In genomic region chr5:65919326-65919725, GRCm38 (mm10) we compare ENCODE assay signal across 11 mouse cellular contexts. TPM values are rescaled to one million over a fixed set of nuclear protein-coding genes. Genes with fewer than 3 reads are reported as not detected.
A peak's percentile ranks its signal among the peaks of the same experiment; 100 is the strongest.
DNase-seq lines count a peak whose midpoint lies in the region; ATAC-seq and TF ChIP-seq lines count a peak whose summit lies in the region.
"Had no signal": no experiment of that assay in that cellular context is flagged by ENCODE, and none has a peak within 500 bp of the region (broad histone marks: within the 10 kb centered on the region; RNA-seq: fewer than 3 reads in every experiment).

No protein-coding gene starts in this region.

- ATAC-seq in forebrain, postnatal 0 days: no peak
- no peak for ATAC-seq in lung, postnatal 0 days

- 87% methylated on average over 12 of the region's 12 CpGs for whole genome bisulfite sequencing in forebrain, embryonic 10.5 days
- WGBS in forebrain, postnatal 0 days: 84% methylated on average over 12 of the region's 12 CpGs
- 68% methylated on average over 12 of the region's 12 CpGs for WGBS in lung, postnatal 0 days

- no peak overlapping the region for H3K4me2 ChIP-seq in forebrain, postnatal 0 days (ENCODE audit: low read depth)
- H3K4me2 ChIP-seq in lung, postnatal 0 days (replicated peaks; ENCODE audit: low read depth, low read length): no peak overlapping the region

- no peaks in the 10 kb centered on the region for H3K27me3 ChIP-seq in forebrain, embryonic 10.5 days (ENCODE audit: poor library complexity, severe bottlenecking)
- no peaks in the 10 kb centered on the region for H3K27me3 ChIP-seq in forebrain, postnatal 0 days (ENCODE audit: insufficient read depth, low read length)
- H3K27me3 ChIP-seq in lung, postnatal 0 days (replicated peaks; ENCODE audit: insufficient read depth, low read length): no peaks in the 10 kb centered on the region
- H3K27me3 ChIP-seq in splenic B cell, adult 2 months (ENCODE audit: control insufficient read depth, insufficient read depth, low read length, poor library complexity, severe bottlenecking): no peaks in the 10 kb centered on the region

- H3K9ac ChIP-seq in forebrain, postnatal 0 days: no peak overlapping the region
- H3K9ac ChIP-seq in lung, postnatal 0 days (replicated peaks; ENCODE audit: low read depth): no peak overlapping the region

- no peak overlapping the region for H3K4me3 ChIP-seq in forebrain, embryonic 10.5 days
- no peak overlapping the region for H3K4me3 ChIP-seq in forebrain, postnatal 0 days (ENCODE audit: low read depth, low read length)
- no peak overlapping the region for H3K4me3 ChIP-seq in lung, postnatal 0 days (ENCODE audit: low read depth, low read length)
- H3K4me3 ChIP-seq: gastrocnemius, adult 2 months had no signal

- no peaks in the 10 kb centered on the region for H3K9me3 ChIP-seq in forebrain, embryonic 10.5 days
- no peaks in the 10 kb centered on the region for H3K9me3 ChIP-seq in forebrain, postnatal 0 days (ENCODE audit: low read length)
- no peaks in the 10 kb centered on the region for H3K9me3 ChIP-seq in lung, postnatal 0 days (ENCODE audit: low read length)

- TF ChIP-seq EP300 in lung, postnatal 0 days (IDR thresholded peaks at IDR 0.05): no peak

- intact Hi-C loops in gastrocnemius, postnatal 36 days (cut with DNase I): no loop called here

- H3K27ac ChIP-seq in forebrain, embryonic 10.5 days: peak overlapping the region; percentile 5; the same call in 1 of the 2 replicates
- H3K27ac ChIP-seq in forebrain, postnatal 0 days (ENCODE audit: low read depth, low read length): no peak overlapping the region
- no peak overlapping the region for H3K27ac ChIP-seq in lung, postnatal 0 days (ENCODE audit: low read length)
- H3K27ac ChIP-seq: gastrocnemius, adult 2 months had no signal

- DNase-seq in forebrain, embryonic 10.5 days (ENCODE audit: extremely low spot score, low spot score): no peak
- no peak for DNase-seq in forebrain, postnatal 0 days
- DNase-seq in lung, postnatal 25 days (ENCODE audit: low spot score): peak; percentile 21
- no peak for DNase-seq in lung, postnatal 0 days (ENCODE audit: low spot score)
- peak; percentile 83 for DNase-seq in induced T-regulatory cell, adult 2 months (ENCODE audit: low read depth)
- DNase-seq in splenic B cell, adult 2 months (ENCODE audit: low read depth, low spot score): peak; percentile 80
- no peak for DNase-seq in gastrocnemius, postnatal 36 days
- DNase-seq in frontal cortex, postnatal 10 days (ENCODE audit: low spot score in 2 of 2): no peak
- DNase-seq: gastrocnemius, adult 2 months; heart, postnatal 14 days; right cerebral cortex, postnatal 25 days had no signal

- H3K36me3 ChIP-seq in forebrain, embryonic 10.5 days (replicated peaks): no peaks in the 10 kb centered on the region
- no peaks in the 10 kb centered on the region for H3K36me3 ChIP-seq in forebrain, postnatal 0 days (ENCODE audit: insufficient read depth)
- H3K36me3 ChIP-seq in lung, postnatal 0 days (ENCODE audit: insufficient read depth, low read length): no peaks in the 10 kb centered on the region
- no peaks in the 10 kb centered on the region for H3K36me3 ChIP-seq in splenic B cell, adult 2 months (ENCODE audit: control insufficient read depth, insufficient read depth, low read length, poor library complexity, severe bottlenecking)

- no peak for TF ChIP-seq CTCF in forebrain, postnatal 0 days (IDR thresholded peaks at IDR 0.05; ENCODE audit: low read depth)
- no peak for TF ChIP-seq CTCF in lung, postnatal 0 days (IDR thresholded peaks at IDR 0.05)

- H3K4me1 ChIP-seq in forebrain, embryonic 10.5 days: peaks cover 14% of the 10 kb centered on the region
- H3K4me1 ChIP-seq in forebrain, postnatal 0 days (ENCODE audit: insufficient read depth): peaks cover 4% of the 10 kb centered on the region; the same call in 1 of the 2 replicates
- no peaks in the 10 kb centered on the region for H3K4me1 ChIP-seq in lung, postnatal 0 days (ENCODE audit: insufficient read depth, low read depth, low read length)

RNA-seq across cellular contexts. Expression of gene Chrna9, which starts 15.4 kb away (rescaled TPM):
- 0.14 TPM in 1 of 2 replicates, not detected in the other for polyA plus RNA-seq in forebrain, embryonic 10.5 days (2016; fragmentation: Nextera tagmentation; extraction: Ambion mirVana)
- total RNA-seq in forebrain, postnatal 0 days (2014; rRNA removed): 0.52 TPM in 1 of 2 replicates, not detected in the other
- not detected in 2 replicates for polyA plus RNA-seq in forebrain, postnatal 0 days (2015; fragmentation: Nextera tagmentation; extraction: Ambion mirVana)
- polyA plus RNA-seq in lung, postnatal 0 days (2015; fragmentation: Nextera tagmentation; extraction: Ambion mirVana): 0.20 TPM in 1 of 2 replicates, not detected in the other
- 10 to 100 TPM; 12.6 to 19.5 TPM for total RNA-seq in gastrocnemius, postnatal 36 days (2021)

RNA-seq across cellular contexts. Expression of gene Rhoh, which starts 58.3 kb away (rescaled TPM):
- 0.12 and 0.26 TPM in 2 replicates for polyA plus RNA-seq in forebrain, embryonic 10.5 days (2016; fragmentation: Nextera tagmentation; extraction: Ambion mirVana)
- total RNA-seq in forebrain, postnatal 0 days (2014; rRNA removed): 1.00 and 4.5 TPM in 2 replicates
- 0.25 and 0.54 TPM in 2 replicates for polyA plus RNA-seq in forebrain, postnatal 0 days (2015; fragmentation: Nextera tagmentation; extraction: Ambion mirVana)
- 0.90 and 0.98 TPM in 2 replicates for polyA plus RNA-seq in lung, postnatal 0 days (2015; fragmentation: Nextera tagmentation; extraction: Ambion mirVana)
- under 1 TPM; 0.07 to 0.92 TPM for total RNA-seq in gastrocnemius, postnatal 36 days (2021)

Comparison
In these comparisons a context has a peak if more than half of its experiments do, and no peak if none do; other contexts are left out.
1. DNase-seq: peak in lung, postnatal 25 days (single experiment), induced T-regulatory cell, adult 2 months (single experiment) and splenic B cell, adult 2 months (single experiment); none in forebrain, embryonic 10.5 days (single experiment), forebrain, postnatal 0 days (single experiment), lung, postnatal 0 days (single experiment), gastrocnemius, postnatal 36 days (0 of 2) and frontal cortex, postnatal 10 days (0 of 2).